Mouse (Mus musculus) ES-CJ7 (cell line): ENCODE results near the gene Slc12a6.
"Not testable (repeated sequence)": the region's sequence is repeated elsewhere in the genome, so short reads cannot be mapped to it uniquely, and the experiment has no call there.

Experiments
- DNase-seq: peaks from one replicate; pipeline ENCODE4 v3.0.0; 2011; ENCODE audit warnings: low read depth, low spot score

The Slc12a6 gene

DNA sequence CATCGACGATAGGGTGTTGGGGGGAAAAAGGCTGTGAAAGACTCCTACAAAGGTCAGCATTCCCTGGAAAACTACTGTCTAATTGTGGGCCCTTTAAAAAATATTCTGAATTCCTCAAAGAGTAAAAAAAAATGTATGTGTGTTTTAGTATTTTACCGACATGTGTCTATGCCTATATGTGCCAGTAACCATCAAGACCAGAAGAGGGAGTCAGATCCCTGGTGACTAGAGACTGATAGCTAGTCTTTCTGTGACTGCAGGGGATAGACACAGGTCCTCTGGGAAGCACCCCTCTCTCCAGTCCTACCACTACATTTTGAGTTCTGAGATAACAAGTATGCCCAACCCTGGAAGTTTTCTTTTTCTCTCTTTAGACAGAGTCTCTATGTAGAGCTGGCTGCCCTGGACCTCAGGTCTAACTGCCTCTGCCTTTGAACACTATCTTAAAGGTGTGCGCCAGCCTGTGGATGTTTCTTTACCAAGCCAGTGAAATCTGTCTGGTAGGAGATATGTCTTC is 2.8 kb upstream of the Slc12a6 start:
- DNase-seq: peak; percentile 69

DNA sequence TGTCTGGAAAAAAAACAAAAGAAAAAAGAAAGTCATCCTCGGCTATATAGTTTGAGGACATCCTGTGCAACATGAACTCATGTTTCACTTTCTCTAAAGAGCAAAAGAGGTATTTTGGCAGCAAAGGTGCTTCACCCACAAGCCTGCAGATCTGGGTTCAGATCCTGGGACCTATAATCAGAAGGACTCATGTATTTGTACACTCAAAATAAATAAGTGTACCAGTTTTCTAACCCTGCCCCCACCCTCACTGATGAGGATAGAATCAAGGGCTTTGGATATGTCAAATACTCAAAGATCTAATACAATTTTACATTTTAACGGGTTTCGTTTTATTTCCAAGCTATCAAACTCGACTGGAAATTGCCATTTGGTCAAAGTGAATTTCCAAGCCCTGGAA is 1.3 kb upstream of the Slc12a6 start:
- no peak for DNase-seq

DNA sequence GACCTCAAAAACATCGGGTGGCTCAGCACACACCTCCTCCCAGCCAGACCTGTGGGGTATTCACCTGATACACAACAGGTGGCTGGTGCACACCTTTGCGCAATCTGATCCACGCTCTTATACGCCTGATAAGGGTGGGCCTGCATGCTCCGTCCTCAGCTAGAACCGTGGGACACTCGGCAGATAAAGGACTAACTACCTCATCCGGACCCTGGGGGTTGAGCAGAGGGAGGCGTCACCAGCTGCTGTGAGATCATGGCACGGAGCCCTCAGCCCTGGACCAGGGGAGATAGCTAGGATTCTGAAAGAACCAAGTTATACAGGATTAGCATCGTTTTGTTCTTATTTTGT is 592 bp downstream of the Slc12a6 start, which contains the start of gene Gm21985:
Gene Gm21985 (plus strand): TSS at position 73 of the 351 bp plus-strand sequence.
- peak; percentile 48 for DNase-seq

DNA sequence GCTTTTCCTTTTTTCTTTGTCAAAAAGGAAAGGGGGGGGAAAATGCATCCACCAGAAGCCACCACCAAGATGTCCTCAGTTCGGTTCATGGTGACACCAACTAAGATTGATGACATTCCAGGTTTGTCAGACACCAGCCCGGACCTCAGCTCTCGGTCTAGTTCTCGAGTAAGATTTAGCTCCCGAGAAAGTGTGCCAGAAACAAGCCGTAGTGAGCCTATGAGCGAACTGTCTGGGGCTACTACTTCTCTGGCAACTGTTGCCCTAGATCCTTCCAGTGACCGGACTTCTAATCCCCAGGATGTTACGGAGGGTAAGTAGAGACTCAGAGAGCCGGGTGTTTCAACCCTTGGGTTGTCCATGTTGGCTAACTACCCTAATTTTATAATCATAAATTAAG is 1.2 kb downstream of the Slc12a6 start:
- DNase-seq: no peak

DNA sequence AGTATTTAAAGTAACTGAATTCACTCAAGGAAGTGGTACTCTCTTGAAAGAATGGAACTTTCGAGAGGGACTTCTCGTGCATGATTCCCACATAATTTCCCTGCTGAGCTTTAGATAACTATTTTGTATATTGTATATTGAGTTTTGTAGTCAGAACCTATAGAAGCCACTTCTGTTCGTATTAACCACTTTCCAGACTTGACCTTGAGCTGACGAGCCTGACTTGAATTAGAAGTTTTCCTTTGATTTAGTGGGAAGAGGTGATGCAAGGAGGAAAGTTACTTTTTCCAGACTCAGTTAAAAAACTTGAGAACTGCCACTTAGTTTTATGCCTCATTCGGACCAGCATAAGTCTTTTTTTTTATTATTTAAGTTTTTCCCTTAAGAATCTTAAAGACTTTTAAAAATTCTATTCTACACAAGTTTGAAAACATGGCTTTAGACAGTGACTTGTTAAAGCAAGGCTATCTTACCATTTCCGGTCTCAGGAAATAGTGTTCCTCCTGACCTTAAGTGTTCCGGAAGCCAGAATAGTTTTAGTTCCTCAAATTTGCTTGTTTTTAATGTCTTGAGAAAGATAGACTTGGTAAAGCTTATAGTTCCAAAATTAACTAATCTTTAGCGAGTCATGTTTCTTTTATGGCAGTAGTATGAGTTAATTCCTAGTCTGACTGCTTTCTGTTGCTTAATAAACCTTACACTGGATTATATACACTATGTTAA is 2.1 kb downstream of the Slc12a6 start:
- no peak for DNase-seq

DNA sequence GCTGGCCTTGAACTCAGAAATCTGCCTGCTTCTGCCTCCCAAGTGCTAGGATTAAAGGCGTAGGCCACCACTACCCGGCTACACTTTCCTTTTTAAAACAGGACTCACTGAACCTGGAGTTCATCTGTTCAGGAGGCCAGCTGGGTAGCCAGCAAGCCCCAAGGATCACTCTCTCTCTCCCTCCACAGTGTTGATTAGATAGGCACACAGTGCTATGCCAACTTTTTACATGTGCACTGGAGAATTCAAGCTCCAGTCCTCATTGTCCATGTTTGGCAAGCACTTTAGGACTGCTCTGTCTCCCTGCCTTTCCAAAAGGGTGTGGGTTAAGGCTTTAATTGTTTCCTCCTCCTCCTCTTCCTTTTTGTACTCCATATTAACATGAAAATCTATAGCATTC is 4.4 kb downstream of the Slc12a6 start:
- DNase-seq: no peak

DNA sequence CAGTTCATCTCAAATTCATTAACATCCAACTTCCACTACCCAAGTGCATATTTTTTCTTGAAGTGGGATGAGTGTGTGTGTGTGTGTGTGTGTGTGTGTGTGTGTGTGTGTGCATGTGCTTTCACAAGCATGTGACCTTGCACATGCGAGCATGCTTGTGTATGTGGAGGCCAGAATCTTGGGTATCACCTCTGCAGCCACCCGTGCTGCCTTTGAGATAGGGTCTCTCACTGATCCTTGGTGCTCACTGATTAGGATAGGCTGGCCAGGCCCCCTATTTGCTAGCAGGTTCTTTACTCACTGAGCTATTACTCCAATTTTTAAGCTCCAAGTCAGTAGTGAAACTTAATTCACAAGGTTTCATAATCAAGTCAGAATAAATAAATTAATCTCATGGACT is 7.3 kb downstream of the Slc12a6 start:
- DNase-seq: no peak

DNA sequence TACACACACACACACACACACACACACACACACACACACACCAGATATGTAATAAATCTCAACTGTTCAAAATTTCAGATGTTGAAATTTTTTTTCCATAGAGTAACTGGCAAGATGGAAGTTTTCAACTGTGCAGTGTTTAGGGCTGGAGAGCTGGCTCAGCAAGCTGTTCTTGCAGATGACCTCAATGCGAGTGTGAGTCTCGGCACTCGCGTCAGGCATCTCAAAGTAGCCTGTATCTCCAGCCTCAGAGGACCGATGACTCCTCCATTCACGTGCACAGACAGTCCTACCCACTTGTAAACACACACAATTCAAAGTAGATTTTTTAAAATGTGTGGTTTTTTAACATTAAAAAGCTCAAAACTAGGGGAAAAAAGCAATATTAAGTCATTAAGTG is 7.8 kb downstream of the Slc12a6 start:
- DNase-seq: no peak

DNA sequence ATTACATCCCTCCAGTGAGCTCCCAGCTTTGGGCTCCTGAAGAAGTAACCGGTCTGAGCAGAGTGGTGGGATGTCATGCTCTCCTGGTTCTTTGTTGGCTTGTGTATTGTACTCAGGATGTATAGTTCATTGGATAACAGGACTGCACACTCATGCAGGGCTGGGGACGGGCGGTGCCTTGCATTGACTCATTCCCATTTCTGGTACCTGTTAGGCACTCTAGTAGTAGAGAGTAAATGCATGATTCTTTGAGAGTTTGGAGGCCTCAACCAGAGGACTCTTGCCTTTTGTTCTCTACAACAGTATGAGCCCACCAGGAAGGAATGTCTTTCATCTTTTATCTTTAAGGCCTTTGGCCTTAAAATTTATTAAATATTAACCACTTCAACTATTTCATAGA is 11.2 kb downstream of the Slc12a6 start:
- no peak for DNase-seq

DNA sequence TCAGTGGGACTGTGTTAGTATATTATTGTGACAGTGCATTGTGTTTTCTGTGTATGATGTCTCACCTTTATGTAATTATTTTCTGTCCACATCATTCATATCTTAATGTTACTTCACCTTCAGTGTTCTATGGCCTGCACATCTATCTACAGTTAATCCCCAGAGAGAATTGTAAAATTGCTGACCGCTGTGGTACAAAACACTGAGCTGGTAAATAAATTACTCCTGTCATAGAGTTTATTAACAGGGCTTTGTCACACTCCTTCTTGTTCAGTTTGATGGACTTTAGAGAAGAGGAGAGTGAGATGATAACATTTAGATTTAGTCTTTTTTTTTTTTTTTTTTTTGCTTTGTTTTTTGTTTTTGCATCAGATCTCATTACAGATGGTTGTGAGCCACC is 17.2 kb downstream of the Slc12a6 start:
- no peak for DNase-seq

DNA sequence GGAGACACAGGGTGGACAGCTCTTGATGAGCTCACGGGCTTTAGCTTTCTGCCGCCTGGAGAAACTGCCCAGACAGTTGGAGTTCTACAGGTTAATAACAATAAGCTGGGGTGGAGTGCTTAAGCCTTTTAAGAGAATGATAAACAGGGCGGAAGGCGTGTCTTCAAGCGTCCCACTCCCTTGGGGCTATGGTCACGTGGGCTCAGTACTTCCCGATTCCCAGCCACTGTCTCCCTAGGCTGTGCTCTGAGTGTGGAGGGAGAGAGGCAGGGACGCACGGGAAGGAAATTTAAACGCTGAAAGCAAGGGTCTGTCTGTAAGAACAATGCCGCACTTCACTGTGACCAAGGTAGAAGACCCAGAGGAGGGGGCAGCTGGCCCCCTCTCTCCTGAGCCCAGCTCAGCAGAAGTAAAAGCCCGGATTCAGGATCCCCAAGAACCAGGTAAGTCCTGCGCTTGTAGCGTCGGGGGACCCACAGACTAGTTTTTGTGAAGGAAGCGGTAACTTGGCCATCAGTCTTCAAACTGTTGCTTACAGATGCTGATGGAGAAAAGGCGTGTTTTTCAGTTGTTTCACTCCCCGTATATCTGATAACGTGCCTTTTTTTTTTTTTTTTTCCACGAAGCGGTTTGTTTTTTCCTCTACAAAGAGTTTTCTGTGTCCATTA is 18.9 kb downstream of the Slc12a6 start:
- peak; percentile 85 for DNase-seq

DNA sequence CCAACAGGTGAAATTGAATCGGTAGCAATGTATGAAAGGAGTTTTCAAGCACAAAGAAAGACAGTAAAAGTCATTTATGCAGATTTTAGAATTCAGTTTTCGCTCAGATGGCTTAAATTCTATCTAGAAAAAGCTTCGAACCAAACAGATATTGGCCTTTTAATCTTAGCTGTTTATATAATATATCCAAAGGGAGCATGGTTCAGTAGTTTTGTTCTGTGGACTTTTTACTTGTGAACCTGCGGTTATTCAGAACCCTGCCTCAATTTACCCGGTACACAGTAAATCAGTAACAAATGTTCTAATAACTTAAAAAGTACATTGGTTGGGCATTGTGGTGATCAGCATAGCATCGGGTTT is 19.4 kb downstream of the Slc12a6 start:
- DNase-seq: no peak

DNA sequence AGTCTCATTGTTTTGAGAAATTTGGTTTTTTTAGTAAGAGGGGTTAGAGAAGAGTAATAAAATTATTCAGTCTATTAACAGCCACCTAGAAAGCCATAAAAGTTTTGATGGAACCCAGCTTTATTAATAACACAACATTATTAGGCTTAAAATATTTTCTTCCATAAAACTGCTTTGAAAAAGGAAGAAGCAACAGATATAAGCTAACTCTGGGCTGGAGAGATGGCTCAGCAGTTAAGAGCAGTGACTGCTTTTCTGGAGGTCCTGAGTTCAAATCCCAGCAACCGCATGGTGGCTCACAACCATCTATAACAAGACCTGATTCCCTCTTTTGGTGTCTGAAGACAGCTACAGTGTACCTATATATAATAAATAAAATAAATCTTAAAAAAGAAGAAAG is 20.4 kb downstream of the Slc12a6 start:
- not testable (repeated sequence) for DNase-seq

DNA sequence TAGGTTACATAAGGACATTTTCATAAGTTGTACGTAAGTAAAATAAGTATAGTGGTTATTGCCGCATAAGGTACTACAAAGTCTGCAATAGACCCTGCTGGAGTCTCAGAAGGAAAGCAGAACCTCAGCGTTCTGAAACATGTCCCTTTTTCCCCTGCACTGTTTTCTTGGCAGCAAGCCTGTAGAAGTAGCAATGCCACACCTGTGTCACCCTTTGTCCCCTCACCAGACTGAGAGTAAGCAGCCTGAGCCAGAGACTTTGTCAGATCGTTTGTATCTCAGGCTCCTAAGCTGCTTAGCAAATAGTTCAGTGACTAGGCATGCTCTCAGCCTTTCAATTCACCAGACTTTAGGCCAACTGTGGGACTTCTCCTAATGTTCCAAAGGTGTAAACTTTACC is 21.4 kb downstream of the Slc12a6 start:
- no peak for DNase-seq

DNA sequence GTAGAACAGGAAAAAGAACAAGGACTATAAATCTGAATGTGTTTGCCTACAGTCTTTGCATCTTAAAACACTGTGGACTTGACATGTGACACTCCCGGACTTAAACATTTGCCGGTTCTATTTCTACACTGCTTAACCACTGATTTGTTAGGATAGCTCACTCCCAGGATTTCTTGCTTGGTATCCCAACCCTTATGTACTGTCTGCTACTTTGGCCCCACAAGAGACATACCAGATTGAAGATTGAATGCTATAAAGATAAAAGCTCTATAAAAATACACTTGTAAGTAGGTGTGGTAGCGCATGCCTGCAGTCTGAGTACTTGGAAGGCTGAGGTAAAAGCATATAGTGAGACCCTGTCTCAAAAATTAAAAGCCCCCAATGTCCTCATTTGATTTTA is 23.9 kb downstream of the Slc12a6 start:
- DNase-seq: no peak

DNA sequence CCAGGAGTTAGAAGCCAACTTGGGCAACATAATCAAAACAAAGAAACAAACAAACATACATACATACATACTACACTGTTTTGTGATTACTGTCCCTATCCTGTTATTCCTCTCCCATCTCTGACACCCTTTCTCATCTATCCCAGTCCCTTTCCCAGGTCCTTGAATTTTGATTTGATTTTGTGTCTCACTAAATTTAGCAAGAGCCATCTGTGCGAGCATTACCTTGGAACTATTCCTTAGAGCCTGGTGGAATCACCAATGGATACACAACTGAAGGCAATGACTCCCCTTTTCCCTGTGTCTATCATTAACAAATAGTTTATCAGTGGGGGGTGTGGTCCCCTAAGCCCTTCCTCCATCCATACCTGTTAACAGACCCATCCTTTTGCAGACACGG is 27.2 kb downstream of the Slc12a6 start:
- DNase-seq: no peak

DNA sequence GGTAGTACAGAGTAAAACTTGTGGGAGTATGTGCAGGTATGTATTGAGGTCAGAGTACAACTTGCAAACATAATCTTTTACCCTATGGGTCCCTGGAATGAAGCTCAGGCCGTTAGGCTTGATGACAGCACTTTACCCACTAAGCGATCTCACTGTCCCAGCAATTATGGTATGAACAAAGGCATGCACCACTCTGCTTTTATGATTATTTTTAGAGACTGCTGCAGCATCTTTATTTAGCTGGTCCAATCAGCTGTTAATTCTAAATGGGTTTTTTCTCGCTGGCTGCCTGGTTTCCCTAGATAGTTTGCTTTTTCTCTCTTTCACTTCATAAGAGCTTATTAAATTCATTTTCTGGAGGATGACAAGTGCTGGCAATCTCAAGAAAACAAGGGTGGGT is 30.6 kb downstream of the Slc12a6 start:
- no peak for DNase-seq

DNA sequence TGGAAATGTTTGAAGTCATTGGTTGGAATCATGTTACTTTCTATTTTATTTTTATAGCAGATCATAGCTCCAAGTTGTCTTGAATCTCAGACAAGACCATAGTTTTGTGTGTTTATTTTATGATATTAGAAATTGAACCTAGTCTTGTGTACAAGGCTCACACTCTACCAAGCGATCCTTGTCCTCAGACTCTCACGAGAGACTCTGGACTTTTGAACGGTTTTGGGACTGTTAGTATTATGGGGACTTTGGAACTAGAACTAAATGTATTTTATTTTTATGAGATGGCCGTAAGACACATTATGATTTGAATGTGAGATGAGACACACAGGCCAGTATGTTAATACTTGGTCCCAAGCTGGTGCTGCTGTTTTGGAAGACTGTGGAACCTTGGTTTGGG is 32.6 kb downstream of the Slc12a6 start:
- no peak for DNase-seq

DNA sequence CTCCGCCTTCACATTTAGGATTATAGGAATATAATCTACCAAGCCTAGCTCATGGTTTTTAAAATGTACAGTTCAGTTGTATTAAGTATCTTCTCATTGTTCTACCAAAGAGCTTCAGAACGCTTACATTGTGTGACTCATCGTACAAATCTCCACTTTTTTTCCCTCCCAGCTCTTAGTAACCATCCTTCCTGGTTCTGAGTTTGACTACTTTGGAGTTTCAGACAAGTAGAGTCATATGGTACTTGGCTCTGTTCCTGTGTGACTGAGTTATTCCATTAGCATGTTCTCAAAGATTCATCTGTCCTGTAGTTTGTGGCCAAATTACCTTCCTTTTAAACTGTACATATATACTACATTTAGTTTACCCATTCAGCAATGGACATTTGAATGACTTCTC is 43.0 kb downstream of the Slc12a6 start:
- DNase-seq: no peak

DNA sequence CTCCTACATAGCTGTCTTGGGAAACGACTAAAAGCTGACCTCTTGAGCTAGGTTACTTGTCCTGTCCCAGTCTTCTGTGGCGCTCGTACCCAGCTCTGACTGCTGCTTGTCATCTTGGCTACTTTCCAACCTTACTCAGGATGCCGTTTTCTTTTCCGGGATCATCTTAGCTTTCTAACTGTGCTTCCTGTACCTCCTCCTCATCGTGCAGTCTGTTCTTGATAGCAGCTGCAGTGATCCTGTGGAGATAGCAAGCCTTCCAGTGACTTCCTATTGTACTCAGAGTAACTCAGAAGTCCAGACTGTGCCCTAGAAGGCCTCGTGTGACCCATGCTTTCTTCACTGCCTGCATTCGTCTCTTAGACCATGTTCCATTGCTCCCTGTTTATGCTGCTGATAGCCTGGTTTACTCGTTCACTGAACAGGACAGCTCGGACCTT is 43.6 kb downstream of the Slc12a6 start:
- no peak for DNase-seq

DNA sequence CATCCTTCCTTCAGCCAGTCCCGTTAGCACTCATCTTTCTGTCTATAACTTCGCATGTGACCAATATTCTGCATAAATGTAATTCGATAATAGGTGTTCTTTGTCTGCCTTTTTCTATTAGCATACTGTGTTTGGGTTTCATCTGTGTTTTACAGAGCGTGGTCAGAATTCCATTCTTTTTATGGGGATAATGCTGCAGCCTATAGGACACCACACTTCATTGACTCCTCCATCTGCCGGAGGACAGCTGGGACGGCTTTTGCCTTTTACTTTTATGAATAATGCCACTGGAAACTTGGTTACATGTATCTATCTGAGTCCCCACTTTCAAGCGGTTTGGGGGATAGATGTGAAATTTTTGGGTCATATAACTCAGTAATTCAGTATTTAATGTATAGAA is 50.0 kb downstream of the Slc12a6 start:
- DNase-seq: no peak

DNA sequence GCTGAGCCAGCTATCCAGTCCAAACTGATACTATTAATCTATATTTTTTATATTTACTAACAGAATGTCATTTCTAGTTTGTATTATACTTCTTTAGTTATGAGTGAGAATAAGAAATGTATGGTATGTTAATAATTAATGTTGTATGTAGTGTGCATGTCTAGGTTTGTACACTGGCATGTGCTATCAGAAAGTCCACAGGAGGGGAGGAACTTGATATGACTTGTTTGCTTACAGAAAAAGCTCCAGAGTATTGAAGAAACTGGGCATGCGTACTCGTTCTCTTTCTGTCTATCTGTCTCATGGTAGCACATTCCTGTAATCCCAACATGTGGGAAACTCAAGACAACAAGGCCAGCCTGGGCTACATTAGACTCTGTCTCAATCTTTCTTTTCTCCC is 52.6 kb downstream of the Slc12a6 start:
- no peak for DNase-seq

DNA sequence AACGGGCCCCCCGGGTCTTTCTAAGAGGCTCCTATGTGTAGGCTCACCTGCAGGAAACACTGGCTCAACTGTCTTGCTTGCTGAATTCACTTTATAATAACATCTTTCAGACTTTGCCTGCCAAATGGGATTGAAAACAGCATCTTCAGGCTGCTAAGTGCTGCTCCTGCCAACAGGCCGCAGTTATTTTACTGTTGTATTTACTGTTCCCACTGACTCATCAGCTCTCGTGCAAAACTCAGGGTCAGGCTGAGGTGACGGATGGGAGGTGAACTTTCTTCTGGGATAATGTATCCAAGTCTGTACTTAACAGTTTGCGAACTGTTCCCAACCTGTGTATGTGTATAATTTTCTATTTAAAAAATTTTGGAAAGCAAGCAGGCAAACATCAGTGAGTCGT is 53.3 kb downstream of the Slc12a6 start:
- DNase-seq: no peak
